Comparison of ENCODE assay signal across 11 mouse cellular contexts in genomic region chr5:119747038-119747437, GRCm38 (mm10).
DNase-seq lines count a peak whose midpoint lies in the region; ATAC-seq and TF ChIP-seq lines count a peak whose summit lies in the region.
"Had no signal": no experiment of that assay in that cellular context is flagged by ENCODE, and none has a peak within 500 bp of the region (broad histone marks: within the 10 kb centered on the region; RNA-seq: fewer than 3 reads in every experiment).

No protein-coding gene starts in this region.

- peak; percentile 49 for TF ChIP-seq CTCF in kidney, postnatal 0 days (IDR thresholded peaks at IDR 0.05; ENCODE audit: low read depth)
- TF ChIP-seq CTCF in brain, embryonic 14.5 days (IDR thresholded peaks at IDR 0.05; ENCODE audit: borderline replicate concordance, extremely low read depth, insufficient read depth, insufficient read length), result peak; percentile 50; the same call in 1 of the 2 replicates

- no peak overlapping the region for H3K4me2 ChIP-seq in kidney, postnatal 0 days (ENCODE audit: low read length)
- H3K4me2 ChIP-seq: liver, embryonic 13.5 days; midbrain, embryonic 11.5 days had no signal

- no peak overlapping the region for H3K27ac ChIP-seq in kidney, postnatal 0 days
- no peak overlapping the region for H3K27ac ChIP-seq in ES-E14 (ENCODE audit: insufficient read depth, low read depth, low read length, poor library complexity, severe bottlenecking)
- H3K27ac ChIP-seq: liver, embryonic 13.5 days had no signal

- no peak for TF ChIP-seq POLR2A in brain, embryonic 14.5 days (IDR thresholded peaks at IDR 0.05; ENCODE audit: borderline replicate concordance, extremely low read depth, insufficient read depth, insufficient read length, poor library complexity, severe bottlenecking)

- H3K4me1 ChIP-seq in kidney, postnatal 0 days (replicated peaks; ENCODE audit: insufficient read depth, low read length), result no peaks in the 10 kb centered on the region
- H3K4me1 ChIP-seq in ES-E14 (ENCODE audit: control insufficient read depth in 2 of 2, insufficient read depth in 2 of 2, low read length in 2 of 2, poor library complexity in 1 of 2), result peaks cover 2 to 5% of the 10 kb centered on the region in 2 experiments; a peak in 1 of 4 replicates
- H3K4me1 ChIP-seq: liver, embryonic 13.5 days had no signal

- H3K9me3 ChIP-seq in kidney, postnatal 0 days (replicated peaks; ENCODE audit: low read length), result no peaks in the 10 kb centered on the region
- H3K9me3 ChIP-seq in ES-E14 (ENCODE audit: control insufficient read depth, insufficient read depth, low read depth, low read length), result no peaks in the 10 kb centered on the region
- H3K9me3 ChIP-seq: liver, embryonic 13.5 days had no signal

- in situ Hi-C loops in ES-E14 (cut with MboI; ENCODE audit: low sequenced_read_pairs in 2 of 2, unreplicated experiment in 2 of 2), result no loop called here

- no peak overlapping the region for H3K9ac ChIP-seq in kidney, postnatal 0 days (ENCODE audit: low read depth, low read length)
- no peak overlapping the region for H3K9ac ChIP-seq in ES-E14 (ENCODE audit: insufficient read depth, low read depth, low read length, poor library complexity, severe bottlenecking)
- H3K9ac ChIP-seq: liver, embryonic 13.5 days had no signal

- H3K36me3 ChIP-seq in kidney, postnatal 0 days (ENCODE audit: insufficient read depth, low read length), result no peaks in the 10 kb centered on the region
- H3K36me3 ChIP-seq in ES-E14 (ENCODE audit: control insufficient read depth, insufficient read depth, low read length, poor library complexity, severe bottlenecking), result no peaks in the 10 kb centered on the region
- H3K36me3 ChIP-seq: G1E; liver, embryonic 13.5 days had no signal

- 72% methylated on average over 10 of the region's 10 CpGs for WGBS in kidney, postnatal 0 days

- no peak for ATAC-seq in kidney, postnatal 0 days (replicated peaks; ENCODE audit: low FRiP score, low read depth)

- H3K27me3 ChIP-seq in kidney, postnatal 0 days (ENCODE audit: insufficient read depth, low read length), result peaks cover 38% of the 10 kb centered on the region

- no peak for DNase-seq in kidney, postnatal 0 days (ENCODE audit: low spot score)
- no peak for DNase-seq in kidney, postnatal 10 days
- DNase-seq in ES-E14 (ENCODE audit: low read depth, low spot score), result peak; percentile 81
- DNase-seq in brain, embryonic 14.5 days (ENCODE audit: low read depth), result no peak
- DNase-seq in lung, postnatal 4 days, result peak; percentile 62 to 65
- DNase-seq in MN1 (ENCODE audit: low spot score), result no peak
- no peak for DNase-seq in layer of hippocampus, adult 11-12 months (ENCODE audit: low spot score)
- DNase-seq: kidney, adult 9 months; liver, embryonic 13.5 days had no signal

- H3K4me3 ChIP-seq in kidney, postnatal 0 days (replicated peaks; ENCODE audit: low read depth, low read length), result no peak overlapping the region
- no peak overlapping the region for H3K4me3 ChIP-seq in ES-E14 (ENCODE audit: insufficient read depth in 1 of 2, low read depth in 1 of 2, low read length in 2 of 2, poor library complexity in 1 of 2, severe bottlenecking in 1 of 2)
- H3K4me3 ChIP-seq: liver, embryonic 13.5 days had no signal

TF ChIP-seq in ES-E14, 5 proteins besides CTCF, POLR2A, EP300 and RAD21:
- no peak for TF ChIP-seq CHD2 (IDR thresholded peaks at IDR 0.05; ENCODE audit: low read depth, low read length)
- TF ChIP-seq ZNF384 (IDR thresholded peaks at IDR 0.05; ENCODE audit: low read depth, low read length), result no peak
- no peak for TF ChIP-seq ZC3H11A (IDR thresholded peaks at IDR 0.05; ENCODE audit: borderline replicate concordance, low read depth, low read length)
- no peak for TF ChIP-seq HCFC1 (IDR thresholded peaks at IDR 0.05; ENCODE audit: borderline replicate concordance, insufficient read depth, low read length)
- no peak for TF ChIP-seq MAFK (IDR thresholded peaks at IDR 0.05; ENCODE audit: insufficient read depth, low read depth, low read length)
TF ChIP-seq in ES-E14: peak in this region for 0.

Comparison
In these comparisons a context has a peak if more than half of its experiments do, and no peak if none do; other contexts are left out.
1. DNase-seq: peak in ES-E14 (single experiment) and lung, postnatal 4 days (2 of 2); none in kidney, postnatal 0 days (single experiment), kidney, postnatal 10 days (single experiment), brain, embryonic 14.5 days (single experiment), MN1 (single experiment) and layer of hippocampus, adult 11-12 months (single experiment).